Mouse (Mus musculus): ENCODE results near the gene Usp20.

DNA sequence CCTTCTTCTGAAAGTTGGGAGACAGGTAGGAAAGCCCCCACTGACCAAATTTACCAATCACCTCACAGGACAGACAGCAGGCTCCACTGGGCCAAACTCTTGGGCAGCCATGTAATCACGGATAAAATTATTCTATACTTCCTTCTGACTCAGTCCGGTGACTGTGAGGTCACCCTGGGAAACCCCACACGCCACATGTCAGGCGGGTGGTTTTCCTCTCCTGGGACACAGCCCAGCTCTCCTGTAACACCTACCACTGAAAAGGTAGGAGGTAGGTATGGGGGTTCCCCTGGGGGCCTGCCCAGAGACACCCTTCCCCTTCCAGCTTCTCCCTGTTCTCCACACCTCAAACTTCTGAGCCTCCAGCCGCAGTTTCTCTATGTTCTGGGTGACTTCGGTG is 54.7 kb downstream of the Usp20 start:
- TF ChIP-seq GATA1 (IDR thresholded peaks at IDR 0.05; ENCODE audit: borderline replicate concordance, low read length) (no peak), FLI1 (IDR thresholded peaks at IDR 0.05; ENCODE audit: low read length) (no peak)
